Mouse (Mus musculus) 3T3-L1 (cell line): Measurements from ENCODE around the gene Lsamp.

Experiments used
- DNase-seq: peaks from one replicate; pipeline ENCODE4 v3.0.0-alpha.2; 2015; ENCODE audit warnings: low read depth, low spot score

Gene Lsamp

DNA sequence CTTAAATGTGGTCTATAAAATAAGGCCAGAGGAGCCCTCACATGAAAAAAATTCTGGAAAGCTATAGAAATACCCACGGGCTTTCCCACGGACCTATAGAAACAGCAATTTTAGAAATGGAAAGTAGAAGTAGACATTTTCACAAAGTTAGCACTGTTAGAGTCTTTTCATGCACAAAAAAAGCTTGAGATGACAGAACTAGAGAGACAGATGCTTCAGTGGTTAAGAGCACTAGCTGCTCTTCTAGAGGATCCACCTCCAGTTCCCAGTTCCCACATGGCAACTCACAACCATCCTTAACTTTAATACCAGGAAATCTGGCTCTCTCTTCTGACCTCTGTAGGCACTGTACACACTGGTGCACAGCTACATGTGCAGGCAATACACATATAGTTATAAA, 2049.3 kb downstream of the Lsamp start:
- no peak for DNase-seq

DNA sequence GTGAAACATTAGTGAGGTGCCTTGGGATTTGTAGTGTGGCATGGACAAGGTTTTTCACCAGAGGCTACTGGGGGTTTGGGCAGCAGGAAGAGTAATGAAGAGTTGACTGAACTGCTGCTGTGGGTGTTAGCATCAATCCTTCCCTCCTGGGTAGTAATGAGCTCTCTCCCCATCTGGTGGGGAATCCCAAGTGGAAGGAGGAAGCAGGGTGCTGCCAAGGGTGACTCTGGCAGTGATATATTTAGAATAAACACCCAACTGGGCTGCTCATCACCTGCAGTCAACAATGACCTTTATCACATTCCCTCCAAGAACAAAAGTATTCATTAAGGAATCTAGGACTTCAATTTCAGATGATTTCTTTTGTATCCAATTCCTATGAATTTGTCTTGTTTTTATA, 2064.0 kb downstream of the Lsamp start:
- no peak for DNase-seq

DNA sequence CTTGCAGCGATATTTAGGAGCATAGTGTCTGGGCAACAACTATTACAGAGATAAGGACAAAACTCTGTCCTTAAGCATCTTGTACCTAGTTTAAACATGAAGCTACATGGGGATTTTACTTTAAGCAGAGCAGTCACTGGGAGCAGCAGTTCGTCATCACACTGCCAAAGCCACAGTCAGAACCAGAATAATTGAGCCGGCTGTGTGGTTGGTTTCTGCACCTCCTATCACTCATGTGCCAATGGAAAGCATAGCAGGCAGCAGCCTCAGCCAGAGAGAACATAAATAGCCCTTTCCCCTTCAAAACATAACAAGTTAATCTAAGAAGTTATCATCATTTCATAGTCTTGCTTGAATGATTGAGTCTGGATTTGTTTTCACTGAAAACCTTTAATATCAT, 2075.8 kb downstream of the Lsamp start:
- DNase-seq, result no peak

DNA sequence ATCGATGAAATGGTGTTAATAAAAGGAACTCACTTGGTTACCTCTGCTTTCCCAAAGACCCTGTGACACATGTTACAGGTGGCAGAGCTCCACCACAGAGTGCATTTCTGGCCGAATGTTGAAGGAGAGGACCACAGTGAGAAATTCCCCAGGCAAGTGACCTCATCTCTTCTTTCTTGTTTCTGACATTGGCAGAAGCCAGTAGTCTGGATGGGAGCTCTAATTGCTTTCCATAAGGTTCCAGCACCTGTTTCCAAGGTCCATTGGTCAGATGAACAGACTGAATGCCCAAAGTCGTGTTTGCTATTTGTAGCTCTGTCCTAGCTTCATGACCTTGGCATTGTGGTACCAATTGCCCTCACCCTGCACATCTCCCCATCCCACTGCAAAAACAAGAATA, 2090.2 kb downstream of the Lsamp start:
- DNase-seq, result no peak

DNA sequence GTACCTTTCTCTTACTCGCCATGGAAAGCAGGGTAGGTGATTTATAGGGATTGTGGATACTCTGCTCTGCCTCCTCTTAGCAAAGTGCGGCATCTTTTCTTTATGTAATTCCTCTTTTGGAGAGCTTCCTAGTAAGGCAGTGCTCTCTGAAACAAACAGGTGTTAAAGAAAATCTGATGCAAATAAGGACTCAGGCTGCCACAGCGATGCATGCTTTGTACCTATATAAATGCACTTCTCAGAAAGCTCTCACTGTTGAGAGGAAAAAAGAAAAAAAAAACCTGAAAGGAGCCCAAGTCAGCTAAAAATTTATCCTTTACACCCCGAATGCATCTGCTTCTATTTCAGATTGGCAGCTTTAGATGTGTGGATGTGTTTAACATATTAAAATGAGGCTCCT, 2095.4 kb downstream of the Lsamp start:
- DNase-seq, result no peak

DNA sequence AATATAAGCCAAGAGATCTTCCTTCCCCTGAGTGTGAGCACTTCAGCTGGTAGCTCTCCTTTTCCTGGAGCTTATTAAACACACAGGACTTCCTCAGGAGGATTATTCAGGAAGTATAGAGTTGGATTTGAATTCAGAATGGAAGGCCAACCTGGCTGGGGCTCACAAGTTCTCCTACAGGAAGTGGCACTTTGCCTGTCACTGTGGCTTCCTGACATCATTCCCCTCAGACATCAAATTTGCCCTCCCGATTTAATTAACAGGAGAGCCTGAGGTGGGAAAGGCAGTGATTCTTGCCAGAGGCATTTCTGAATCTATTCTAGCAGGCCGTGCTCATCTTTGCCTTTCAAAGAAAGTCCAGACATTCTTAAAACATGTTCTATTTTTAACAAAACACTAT, 2097.4 kb downstream of the Lsamp start:
- DNase-seq, result no peak

DNA sequence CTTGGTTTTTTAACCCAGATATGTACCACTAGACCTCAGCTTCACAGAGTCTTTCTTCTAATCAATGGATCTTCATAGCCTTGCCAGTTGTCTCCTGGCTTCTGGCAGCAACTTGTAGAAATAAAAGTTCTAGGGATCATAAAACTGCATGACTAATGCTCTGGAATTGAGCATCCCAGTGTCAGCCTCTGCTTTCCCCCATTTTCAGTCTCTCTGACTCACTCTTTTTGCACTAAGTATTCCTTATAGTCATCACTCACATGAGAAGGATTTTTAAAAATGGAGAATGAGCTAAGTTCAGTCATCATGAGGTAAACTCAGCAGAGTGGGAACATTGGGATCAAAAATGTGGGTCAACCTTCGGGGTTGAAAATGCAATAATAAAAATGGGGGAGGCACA, 2113.3 kb downstream of the Lsamp start:
- DNase-seq, result peak; percentile 7

DNA sequence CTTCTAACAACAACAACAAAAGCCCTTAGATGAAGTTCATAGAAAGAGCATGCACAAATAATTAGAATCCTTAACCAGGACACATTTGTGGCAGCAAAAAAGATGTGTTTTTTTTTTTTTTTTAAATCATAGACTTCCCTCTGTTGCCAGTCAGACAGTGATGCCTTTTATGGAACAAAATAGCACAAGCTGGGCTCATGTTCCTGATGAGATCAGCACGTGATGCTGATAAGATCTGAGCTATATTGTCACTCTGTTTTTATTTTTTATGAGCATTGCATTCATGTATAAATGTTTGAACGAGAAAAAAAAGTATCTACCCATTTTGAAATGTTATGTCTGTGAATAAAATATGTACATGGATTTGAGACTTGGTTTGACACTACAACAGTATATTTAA, 2118.0 kb downstream of the Lsamp start:
- no peak for DNase-seq

- DNase-seq, result no peak
These were observed 2118.5 kb downstream of the Lsamp start for GRCm38 (mm10) chr16:42102635-42103034.

DNA sequence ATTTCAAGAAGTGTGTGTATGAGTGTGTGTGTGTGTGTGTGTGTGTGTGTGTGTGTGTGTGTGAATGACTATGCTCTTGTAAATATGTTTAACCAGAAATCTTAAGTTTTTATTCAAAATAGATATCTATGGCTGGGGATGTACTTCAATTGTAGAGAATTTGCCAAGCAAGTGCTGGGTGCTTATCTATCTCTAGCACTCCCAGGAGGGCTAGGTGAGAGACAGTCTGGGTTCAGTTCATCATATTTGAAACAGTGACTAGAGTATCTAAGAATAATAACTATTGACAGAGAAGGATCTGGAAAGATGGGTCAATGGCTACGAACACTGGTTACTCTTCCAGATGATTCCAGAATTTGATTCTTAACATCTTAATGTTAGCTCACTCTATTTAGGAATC, 2128.1 kb downstream of the Lsamp start:
- DNase-seq, result no peak

GRCm38 (mm10) chr16:42113246-42113645, 2129.1 kb downstream of the Lsamp start:
- DNase-seq, result no peak

GRCm38 (mm10) chr16:42121788-42122187, 2137.6 kb downstream of the Lsamp start:
- no peak for DNase-seq

DNA sequence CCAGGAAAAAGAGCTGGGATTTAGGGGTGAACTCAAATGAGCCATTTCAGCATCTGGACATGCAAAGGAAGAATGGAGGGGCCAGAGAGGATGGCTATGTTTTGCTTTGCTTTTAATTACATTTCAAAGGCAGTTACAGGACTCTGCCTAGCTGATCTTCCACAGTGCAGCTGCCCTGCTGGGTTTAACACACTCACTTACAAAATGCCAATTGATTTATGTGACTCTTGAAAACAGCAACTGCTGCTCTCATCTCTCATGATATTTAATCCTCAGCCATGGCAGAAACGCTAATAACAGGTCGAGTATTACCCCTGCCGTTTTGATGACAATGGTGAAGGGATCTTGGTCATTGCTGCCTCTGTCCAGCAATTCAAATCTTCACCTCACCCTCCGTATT, 2139.7 kb downstream of the Lsamp start:
- DNase-seq, result no peak

DNA sequence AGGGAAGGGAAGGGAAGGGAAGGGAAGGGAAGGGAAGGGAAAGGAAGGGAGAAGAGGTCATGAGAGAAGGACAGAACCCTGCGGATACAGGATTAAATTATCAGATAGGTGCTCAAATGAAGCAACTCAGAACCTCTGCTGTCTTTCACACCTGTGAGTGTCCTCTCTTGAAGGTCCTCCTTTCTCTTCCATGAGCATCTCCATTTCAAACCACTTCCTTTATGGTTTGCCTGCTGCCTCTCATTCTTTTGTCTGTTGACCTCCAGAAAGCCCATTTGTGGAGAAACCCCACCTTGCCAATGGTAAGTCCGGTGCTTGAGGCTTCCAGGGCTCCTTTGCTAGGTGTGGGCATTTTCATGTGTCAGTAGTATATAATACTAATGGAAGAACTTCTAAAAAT, 2141.9 kb downstream of the Lsamp start:
- DNase-seq, result no peak

GRCm38 (mm10) chr16:42147164-42147563, 2163.0 kb downstream of the Lsamp start:
- DNase-seq, result no peak

- no peak for DNase-seq
These were observed 2165.2 kb downstream of the Lsamp start for GRCm38 (mm10) chr16:42149216-42149942.

DNA sequence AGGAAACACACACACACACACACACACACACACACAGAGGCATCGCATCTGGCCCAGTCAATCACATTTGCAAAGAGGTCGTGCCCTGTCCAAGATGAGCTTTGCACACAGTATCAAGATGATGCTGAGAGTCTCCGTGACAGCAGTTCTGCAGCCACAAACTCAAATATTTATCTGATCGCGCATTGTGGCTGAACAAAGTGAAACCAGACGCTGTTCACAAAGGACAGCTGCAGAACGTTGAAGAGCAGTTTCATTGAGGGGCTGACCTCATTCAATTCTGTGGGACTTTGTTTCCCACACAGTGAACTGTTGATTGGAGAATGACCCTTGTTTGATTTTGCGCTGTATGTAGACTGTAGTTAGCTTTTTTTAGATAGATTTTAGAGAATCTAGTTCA, 2168.5 kb downstream of the Lsamp start:
- peak; percentile 58 for DNase-seq

DNA sequence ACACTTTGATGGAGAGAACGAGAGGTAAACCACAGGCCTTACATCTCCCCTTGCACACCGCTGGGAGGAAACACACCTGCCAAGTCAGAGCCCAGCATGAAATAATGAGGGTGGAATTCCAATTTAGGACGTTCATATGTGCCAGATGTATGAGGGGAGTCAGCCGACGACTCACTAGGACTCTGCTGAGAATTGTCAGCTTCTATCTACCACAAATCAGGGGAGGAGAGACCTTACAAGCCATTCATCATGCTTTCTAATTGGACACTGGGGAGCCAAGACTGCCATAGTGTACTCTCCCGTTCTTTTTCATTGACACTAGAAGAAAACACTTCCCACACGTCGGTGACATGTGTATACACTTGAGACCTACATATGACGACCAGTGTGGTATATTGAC, 2173.7 kb downstream of the Lsamp start:
- DNase-seq, result no peak

GRCm38 (mm10) chr16:42164941-42165340, 2180.8 kb downstream of the Lsamp start:
- DNase-seq, result peak; percentile 95

GRCm38 (mm10) chr16:42168292-42168691, 2184.1 kb downstream of the Lsamp start:
- no peak for DNase-seq

DNA sequence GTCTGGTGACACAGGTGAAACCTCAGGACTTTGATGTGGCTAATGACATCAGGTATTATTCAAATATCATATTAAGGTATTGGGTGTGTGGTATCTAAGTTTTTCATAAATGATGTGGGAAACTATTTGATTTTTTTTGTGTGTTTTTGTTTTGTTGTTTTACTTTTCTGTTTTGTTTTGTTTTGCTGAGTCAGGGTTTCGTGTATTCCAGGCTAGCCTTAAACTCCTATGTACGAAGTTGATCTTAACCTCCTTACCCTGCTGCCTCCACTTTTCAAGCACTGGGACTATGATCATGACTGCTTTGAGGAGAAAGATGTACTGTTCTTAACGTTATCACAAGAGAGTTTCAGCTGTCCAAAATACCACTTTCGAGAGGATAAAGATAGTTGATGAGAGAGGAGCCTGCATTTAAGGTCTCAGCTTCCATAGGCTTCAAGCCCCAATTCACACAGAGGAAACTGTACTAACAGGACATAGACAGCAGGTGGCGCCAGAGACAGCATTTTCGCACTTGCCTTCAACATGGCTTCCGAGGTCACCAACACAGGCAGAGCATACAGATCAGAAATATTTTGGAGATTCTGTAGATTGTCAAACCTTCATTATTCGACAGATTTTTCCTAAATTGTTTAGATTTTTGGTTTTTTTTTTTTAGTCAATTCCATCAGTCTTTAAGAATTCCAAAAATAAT, 2185.4 kb downstream of the Lsamp start:
- DNase-seq, result peak; percentile 92

DNA sequence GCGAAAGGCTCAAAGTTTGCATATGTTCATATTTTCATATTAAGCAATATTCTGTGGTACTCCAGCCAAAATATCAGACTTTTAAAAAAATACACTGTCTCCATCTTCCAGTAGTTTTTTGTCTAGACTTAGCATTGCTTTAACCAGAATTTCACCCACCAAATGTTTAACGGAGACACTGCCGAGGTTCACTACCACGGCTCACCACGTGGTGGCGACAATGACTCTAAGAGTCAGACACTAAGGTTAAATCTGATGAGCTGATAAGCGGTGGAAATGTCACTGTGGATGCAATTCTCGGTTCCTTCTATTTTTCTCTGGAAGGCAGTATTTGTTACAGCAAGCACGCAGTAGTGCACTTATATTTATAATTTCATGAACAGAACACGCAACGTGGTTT, 2188.3 kb downstream of the Lsamp start:
- DNase-seq, result peak; percentile 79

GRCm38 (mm10) chr16:42178866-42179265, 2194.7 kb downstream of the Lsamp start:
- DNase-seq, result no peak
